Mouse (Mus musculus) right cerebral cortex, postnatal 4 days (tissue): Measurements from ENCODE around the gene Cspg5.

Experiments used
- DNase-seq: peaks from one replicate; pipeline ENCODE4 v3.0.0-alpha.2; 2022

The Cspg5 gene

GRCm38 (mm10) chr9:110243221-110243833, at the start of gene Cspg5:
TSS of gene Cspg5 (plus strand) at chr9:110243783.
- no peak for DNase-seq

DNA sequence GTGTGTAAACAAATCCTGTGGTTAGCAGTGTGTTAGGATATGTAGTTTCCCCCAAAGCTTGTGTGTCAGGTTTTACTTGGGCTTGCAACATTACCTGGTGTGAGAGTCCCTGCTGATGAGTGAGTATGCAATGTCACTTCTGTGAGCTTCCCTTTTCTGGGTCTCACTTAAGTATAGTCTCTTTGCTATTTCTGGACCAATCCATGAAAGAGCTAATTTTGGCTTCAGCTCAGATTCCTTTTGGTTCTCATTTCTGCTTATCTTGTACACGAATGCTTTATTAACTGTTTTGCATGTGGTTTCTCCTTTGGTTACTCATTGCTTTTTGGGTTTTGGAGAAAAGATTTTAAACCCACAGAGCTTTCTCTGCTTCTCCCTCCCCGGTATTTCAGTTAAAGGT, 43.7 kb upstream of the Cspg5 start:
- DNase-seq, result no peak

- DNase-seq, result peak; percentile 30
Observed at GRCm38 (mm10) chr9:110205526-110206404, 37.8 kb upstream of the Cspg5 start.

DNA sequence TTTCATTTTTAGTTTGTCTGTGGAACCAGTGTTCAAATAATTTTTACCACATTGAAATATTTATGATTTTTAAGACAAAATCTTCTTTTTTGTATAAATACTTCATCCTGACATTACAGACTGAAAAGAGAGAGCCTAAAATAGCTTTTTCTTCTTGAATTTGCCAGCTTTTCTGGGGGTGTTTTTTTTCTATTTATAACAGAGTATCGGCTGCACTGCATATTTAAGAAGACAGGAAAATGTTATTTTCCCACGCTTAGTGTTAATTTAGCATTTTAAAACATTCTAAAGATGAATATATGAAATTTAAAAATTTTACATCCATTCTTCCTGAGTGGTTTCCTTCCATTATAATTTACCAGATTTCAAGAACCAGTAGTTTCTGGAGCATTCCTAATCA, 37.1 kb upstream of the Cspg5 start:
- DNase-seq, result no peak

DNA sequence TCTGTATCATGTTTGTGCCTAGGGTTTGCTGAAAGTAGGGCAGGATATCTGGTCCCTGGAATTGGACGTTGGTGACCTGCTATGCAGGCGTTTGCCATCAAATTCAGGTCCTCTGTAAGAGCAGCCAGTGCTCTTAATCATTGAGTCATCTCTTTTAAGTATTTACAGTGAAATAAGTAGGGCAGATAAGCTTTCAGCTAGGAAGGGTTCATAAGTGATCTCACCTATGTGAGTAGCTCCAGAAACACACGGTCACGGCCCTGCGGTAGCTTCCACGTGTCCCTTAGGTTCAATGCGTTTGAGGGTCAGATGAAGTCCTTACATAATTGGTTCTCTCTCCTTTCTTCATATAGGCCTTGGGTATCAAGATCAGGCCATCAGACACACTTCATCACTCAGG, 35.3 kb upstream of the Cspg5 start:
- no peak for DNase-seq

DNA sequence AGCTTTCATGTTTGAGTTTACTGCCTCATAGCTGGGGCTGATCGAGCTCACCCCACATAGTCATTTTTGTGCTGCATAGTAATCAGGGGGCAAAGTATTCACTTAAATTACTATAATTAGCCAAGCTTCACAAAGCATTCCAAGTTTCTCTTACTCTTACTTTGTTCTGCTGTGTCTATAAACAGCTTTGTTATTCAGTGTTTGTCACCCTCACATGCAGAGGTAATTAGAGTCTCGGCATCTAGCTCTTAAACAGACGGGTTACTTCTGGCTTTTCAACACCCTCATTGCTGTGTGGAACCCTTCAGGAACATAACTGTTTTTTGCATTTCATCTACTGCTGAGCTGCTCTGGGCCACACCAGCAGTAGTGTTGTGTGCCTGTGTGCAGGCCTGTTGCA, 34.6 kb upstream of the Cspg5 start:
- no peak for DNase-seq

DNA sequence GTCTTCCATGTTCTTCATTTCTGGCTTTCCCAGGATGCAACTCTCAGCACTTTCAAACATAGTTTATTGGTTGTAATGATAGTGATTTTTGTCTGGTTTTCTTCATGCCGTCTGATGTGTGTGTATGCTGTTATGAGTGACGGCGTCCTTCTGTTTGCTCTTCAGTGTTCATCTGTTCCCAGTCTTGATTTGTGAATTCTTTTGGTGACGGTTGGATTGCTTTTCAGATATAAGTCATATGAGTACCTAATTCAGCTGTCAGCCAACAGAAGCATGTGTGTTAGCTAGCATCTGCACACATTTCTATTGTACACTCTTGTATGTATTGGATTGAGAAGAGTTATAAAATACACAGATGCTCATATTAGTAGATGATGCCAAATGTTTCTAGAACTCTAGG, 19.3 kb upstream of the Cspg5 start:
- DNase-seq, result no peak

- no peak for DNase-seq
Observed at GRCm38 (mm10) chr9:110226191-110226590, 17.4 kb upstream of the Cspg5 start.

GRCm38 (mm10) chr9:110228671-110229070, 14.9 kb upstream of the Cspg5 start:
- no peak for DNase-seq

- no peak for DNase-seq
Observed at GRCm38 (mm10) chr9:110229112-110229511, 14.5 kb upstream of the Cspg5 start.

GRCm38 (mm10) chr9:110229566-110230248, 13.9 kb upstream of the Cspg5 start:
- no peak for DNase-seq

DNA sequence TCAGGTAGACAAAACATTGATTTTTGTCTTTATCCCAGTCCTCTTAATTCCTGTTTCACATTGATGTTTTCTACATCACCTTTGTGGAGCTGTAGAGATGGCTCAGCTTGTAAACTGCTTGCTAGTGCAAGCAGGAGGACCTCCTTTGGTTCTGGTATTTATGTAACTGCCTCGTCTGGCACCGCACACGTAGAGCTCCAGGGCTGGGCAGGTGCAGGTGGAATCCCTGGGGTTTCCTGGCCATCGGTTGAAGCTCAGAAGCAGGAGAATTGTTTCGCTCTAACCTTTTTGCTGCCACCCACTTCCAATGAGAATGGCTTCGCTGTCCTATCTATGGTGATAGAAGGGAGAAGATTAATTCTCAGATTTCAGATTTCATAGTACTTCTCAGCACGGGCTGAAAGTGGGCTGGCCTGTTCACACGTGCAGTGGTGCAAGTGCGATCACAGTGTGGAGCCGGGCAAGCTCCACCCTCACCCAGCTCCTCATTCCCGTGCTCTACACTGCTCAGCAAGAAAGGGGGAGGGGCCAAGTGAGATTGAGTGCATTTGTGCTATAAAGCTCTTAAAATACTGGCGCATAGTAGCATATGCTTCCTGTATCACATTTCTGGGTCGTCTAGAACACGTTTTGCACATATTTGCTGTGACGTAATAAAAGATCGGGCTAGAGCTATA, 13.1 kb upstream of the Cspg5 start:
- DNase-seq, result no peak

GRCm38 (mm10) chr9:110234962-110235361, 8.6 kb upstream of the Cspg5 start:
- no peak for DNase-seq

- no peak for DNase-seq
Observed at GRCm38 (mm10) chr9:110244567-110244888, 945 bp downstream of the Cspg5 start.

DNA sequence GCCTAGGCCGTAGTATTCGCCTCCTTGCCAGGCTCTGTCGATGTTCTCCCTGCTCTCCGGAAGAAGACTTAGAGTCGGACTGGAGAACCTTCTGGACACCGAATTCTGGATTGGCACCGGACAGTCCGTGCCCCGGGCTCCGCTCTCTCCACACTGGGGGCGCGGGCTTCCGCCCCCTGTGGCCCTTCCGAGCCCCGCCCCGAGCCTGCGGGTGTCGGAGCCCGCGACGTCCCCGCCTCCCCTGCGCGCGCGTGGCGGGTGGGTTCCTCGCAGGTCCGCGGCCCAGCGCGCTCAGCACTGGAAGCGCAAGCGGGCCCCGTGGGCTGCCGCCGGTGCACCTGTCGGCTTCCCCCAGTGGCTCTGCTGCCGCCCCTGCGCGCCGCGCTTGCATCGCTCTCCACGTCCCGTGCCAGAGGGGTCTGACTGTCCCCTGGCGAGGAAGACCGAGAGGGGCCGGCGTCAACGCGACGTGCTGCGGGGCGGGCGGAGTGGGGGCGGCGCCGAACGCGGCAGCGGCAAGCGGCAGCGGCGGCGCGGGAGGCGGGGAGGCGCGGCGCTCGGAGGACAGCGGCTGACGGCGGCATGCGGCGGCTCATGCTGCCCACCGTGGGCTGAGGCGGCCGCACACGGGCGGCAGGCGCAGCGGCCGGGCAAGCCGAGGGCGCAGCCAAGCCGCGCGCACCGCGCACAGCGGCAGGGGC, 1.5 kb downstream of the Cspg5 start:
- peak; percentile 80 for DNase-seq

- DNase-seq, result peak; percentile 73
Observed at GRCm38 (mm10) chr9:110245590-110246320, 2.2 kb downstream of the Cspg5 start.

DNA sequence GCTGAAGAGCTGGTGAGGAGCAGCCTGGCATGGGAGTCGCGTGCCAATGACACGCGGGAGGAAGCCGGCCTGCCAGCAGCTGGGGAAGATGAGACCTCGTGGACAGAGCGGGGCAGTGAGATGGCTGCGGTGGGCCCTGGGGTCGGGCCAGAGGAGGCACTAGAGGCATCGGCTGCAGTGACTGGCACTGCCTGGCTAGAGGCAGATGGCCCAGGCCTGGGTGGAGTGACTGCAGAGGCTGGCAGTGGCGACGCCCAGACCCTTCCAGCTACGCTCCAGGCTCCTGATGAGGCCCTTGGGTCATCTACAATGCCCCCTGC, 2.7 kb downstream of the Cspg5 start:
- DNase-seq, result peak; percentile 40

- no peak for DNase-seq
Observed at GRCm38 (mm10) chr9:110247049-110247448, 3.5 kb downstream of the Cspg5 start.

GRCm38 (mm10) chr9:110248861-110249260, 5.3 kb downstream of the Cspg5 start:
- DNase-seq, result no peak

- peak; percentile 58 for DNase-seq
Observed at GRCm38 (mm10) chr9:110249823-110250543, 6.4 kb downstream of the Cspg5 start.

DNA sequence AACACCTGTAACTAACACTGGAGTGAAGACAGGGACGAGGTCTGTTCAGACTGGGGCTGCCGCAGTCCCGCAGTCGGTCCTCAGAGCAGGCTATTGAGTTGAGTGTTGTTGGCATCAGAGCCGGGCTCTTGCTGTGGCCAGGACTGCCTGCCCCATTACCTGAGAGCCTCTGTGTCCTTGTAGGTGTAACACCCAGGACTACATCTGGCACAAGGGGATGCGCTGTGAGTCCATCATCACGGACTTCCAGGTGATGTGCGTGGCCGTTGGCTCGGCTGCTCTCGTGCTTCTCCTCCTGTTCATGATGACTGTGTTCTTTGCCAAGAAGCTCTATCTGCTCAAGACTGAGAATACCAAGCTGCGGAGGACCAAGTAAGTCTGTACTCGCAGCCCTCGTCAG, 7.2 kb downstream of the Cspg5 start:
- DNase-seq, result no peak
